Mouse (Mus musculus) heart, embryonic 12.5 days (tissue): ENCODE measurements around the gene Tpo. TPM values are rescaled to one million over a fixed set of nuclear protein-coding genes. Genes with fewer than 3 reads are reported as not detected.

ENCODE experiments used
- ATAC-seq: fragments of 200-750 bp; cut with Nextera tagmentation; 2 replicates; pipeline ENCODE4 v1.8.0; 2017; ENCODE audit warnings: moderate TSS enrichment, moderate library complexity; ENCODE audit not compliant: insufficient number of reproducible peaks, low FRiP score
- H3K27ac ChIP-seq: fragments of 300-500 bp; sonication (generic); 2 replicates; pipeline ENCODE4 v1.5.1; 2016; ENCODE audit warnings: mild to moderate bottlenecking, moderate library complexity; ENCODE audit not compliant: poor library complexity, severe bottlenecking
- H3K27me3 ChIP-seq: fragments of 300-500 bp; sonication (generic); replicated peaks from 2 replicates; pipeline ENCODE4 v1.6.1; 2016; ENCODE audit warnings: mild to moderate bottlenecking, moderate library complexity
- H3K36me3 ChIP-seq: fragments of 300-500 bp; sonication (generic); 2 replicates; pipeline ENCODE4 v1.6.1; 2016; ENCODE audit warnings: mild to moderate bottlenecking, moderate library complexity
- H3K4me1 ChIP-seq: fragments of 300-500 bp; sonication (generic); replicated peaks from 2 replicates; pipeline ENCODE4 v1.6.1; 2016; ENCODE audit warnings: mild to moderate bottlenecking
- H3K4me2 ChIP-seq: fragments of 300-500 bp; sonication (generic); 2 replicates; pipeline ENCODE4 v1.6.1; 2016; ENCODE audit warnings: mild to moderate bottlenecking, moderate library complexity
- H3K4me3 ChIP-seq: fragments of 300-500 bp; sonication (generic); 2 replicates; pipeline ENCODE4 v1.5.1; 2016; ENCODE audit warnings: mild to moderate bottlenecking
- H3K9ac ChIP-seq: fragments of 300-500 bp; sonication (generic); 2 replicates; pipeline ENCODE4 v1.6.1; 2016; ENCODE audit warnings: mild to moderate bottlenecking, moderate library complexity
- H3K9me3 ChIP-seq: fragments of 300-500 bp; sonication (generic); replicated peaks from 2 replicates; pipeline ENCODE4 v1.6.1; 2016; ENCODE audit warnings: mild to moderate bottlenecking, moderate library complexity
- WGBS: fragments of 180-500 bp; shearing (Covaris S2); methylation state at CpG from one replicate; pipeline ENCODE4 v1.1.7; 2016; 5-methylcytosine and 5-hydroxymethylcytosine counted together
- polyA plus RNA-seq: library from polyadenylated mRNA; unstranded; fragments of >200 nt; fragmentation: Nextera tagmentation; extraction: Ambion mirVana; gene quantifications from 2 replicates; pipeline ENCODE4 v1.2.1, GENCODE M21; 2016

The Tpo gene
- polyA plus RNA-seq, 1 experiment from 2014 or later, result 0.05 TPM

DNA sequence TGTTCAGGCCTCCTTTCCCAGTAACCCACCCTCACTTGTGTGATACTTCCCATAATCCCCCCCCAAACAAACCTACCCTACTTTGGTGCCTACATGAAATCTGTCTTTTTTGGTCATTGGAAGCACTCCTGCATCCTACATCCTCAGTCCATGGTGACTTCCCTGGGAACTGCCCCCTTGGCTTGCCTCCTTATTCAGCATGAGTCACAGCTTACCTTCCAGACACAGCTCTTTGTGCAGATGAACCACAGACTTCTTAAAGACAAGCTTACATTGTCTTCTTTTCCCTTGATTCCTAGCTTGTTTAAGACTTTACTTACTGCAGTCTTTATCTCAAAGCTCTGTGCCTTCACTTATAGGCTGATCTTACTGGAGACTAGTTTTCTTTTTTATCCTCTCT lies 112.0 kb downstream of the Tpo start:
- no peak for ATAC-seq
- H3K27ac ChIP-seq, result no peak overlapping the region
- H3K9ac ChIP-seq, result no peak overlapping the region

DNA sequence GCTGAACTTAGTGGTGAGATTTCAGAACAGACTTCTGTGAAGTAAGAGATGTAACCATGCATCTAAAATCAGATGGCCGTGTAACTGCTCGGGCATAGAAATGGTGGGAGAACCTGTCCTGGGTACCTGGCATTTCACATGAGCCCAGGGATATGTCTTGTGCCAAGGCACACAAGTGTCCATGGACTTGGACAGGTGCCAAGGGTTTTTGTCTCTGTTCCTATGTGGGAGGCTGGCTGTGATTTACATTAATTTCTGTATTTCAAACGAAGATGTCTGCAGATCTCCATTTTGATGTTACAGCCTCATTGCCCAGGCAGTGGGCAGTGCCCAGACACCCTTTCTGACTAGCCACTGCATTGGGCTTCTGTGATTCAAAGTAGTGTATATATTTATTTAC lies 115.3 kb downstream of the Tpo start:
- WGBS, result 86% methylated on average over 3 of the region's 3 CpGs
- Histone ChIP-seq H3K4me3 (no peak overlapping the region), H3K36me3 (peaks cover 72% of the 10 kb centered on the region)

More for the DNA sequence above, 112.0 kb downstream of the Tpo start:
- Histone ChIP-seq H3K36me3 (peaks cover 43% of the 10 kb centered on the region), H3K4me3 (no peak overlapping the region), H3K4me2 (no peak overlapping the region), H3K27me3 (no peaks in the 10 kb centered on the region), H3K9me3 (no peaks in the 10 kb centered on the region), H3K4me1 (no peaks in the 10 kb centered on the region)

DNA sequence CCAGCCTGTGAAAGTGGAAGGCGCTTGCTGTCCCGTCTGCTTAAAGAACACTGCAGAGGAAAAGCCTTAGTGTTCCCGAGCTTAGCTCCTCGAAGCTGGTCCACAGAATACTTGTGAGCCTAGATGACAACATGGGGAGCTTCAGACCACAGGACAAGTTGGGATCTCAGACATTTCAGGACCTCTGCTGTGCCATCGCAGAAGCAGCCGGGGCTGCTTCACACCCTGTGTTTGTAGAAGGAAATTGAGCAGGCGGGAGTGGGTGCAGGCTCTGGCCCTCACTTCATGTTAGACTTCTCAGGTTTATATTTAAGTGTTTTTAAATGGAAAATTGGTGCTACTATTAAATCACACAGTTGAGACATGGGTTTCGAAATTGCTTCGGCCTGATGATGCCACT lies 116.9 kb downstream of the Tpo start:
- H3K27ac ChIP-seq, result no peak overlapping the region
- H3K4me2 ChIP-seq, result no peak overlapping the region
- no peaks in the 10 kb centered on the region for H3K4me1 ChIP-seq
- H3K9me3 ChIP-seq, result no peaks in the 10 kb centered on the region
- H3K36me3 ChIP-seq, result peaks cover 84% of the 10 kb centered on the region
- H3K9ac ChIP-seq, result no peak overlapping the region
- 90% methylated on average over 9 of the region's 9 CpGs for WGBS
- ATAC-seq, result no peak
- no peaks in the 10 kb centered on the region for H3K27me3 ChIP-seq
- H3K4me3 ChIP-seq, result no peak overlapping the region

More for the DNA sequence above, 115.3 kb downstream of the Tpo start:
- no peak overlapping the region for H3K9ac ChIP-seq
- ATAC-seq, result no peak
- no peaks in the 10 kb centered on the region for H3K9me3 ChIP-seq
- H3K27ac ChIP-seq, result no peak overlapping the region
- H3K27me3 ChIP-seq, result no peaks in the 10 kb centered on the region
- no peak overlapping the region for H3K4me2 ChIP-seq
- H3K4me1 ChIP-seq, result no peaks in the 10 kb centered on the region

DNA sequence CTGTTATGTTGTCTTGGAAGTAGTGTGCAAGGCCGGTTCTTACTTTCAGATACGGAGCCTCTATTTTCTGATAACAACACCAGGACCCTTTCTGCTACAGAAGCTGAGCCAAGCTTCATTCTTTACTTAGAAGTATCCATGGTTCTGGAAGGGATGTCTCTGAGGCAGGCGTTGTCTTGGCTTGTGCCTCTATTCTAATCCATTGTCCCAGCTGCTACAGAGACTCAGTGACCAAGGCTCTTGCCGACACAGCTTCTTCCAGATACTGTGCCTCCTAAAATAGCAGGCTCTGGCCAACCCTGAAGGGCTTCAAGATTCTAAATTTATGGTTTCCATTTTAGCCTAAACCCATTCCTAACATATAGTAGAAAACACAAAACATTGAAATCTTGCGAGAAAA lies 123.7 kb downstream of the Tpo start:
- Histone ChIP-seq H3K27ac (no peak overlapping the region), H3K9ac (no peak overlapping the region), H3K36me3 (peaks cover 83% of the 10 kb centered on the region), H3K4me3 (no peak overlapping the region), H3K4me1 (no peaks in the 10 kb centered on the region), H3K27me3 (no peaks in the 10 kb centered on the region), H3K4me2 (no peak overlapping the region), H3K9me3 (no peaks in the 10 kb centered on the region)
- 68% methylated on average over 5 of the region's 5 CpGs for WGBS
- ATAC-seq, result no peak

DNA sequence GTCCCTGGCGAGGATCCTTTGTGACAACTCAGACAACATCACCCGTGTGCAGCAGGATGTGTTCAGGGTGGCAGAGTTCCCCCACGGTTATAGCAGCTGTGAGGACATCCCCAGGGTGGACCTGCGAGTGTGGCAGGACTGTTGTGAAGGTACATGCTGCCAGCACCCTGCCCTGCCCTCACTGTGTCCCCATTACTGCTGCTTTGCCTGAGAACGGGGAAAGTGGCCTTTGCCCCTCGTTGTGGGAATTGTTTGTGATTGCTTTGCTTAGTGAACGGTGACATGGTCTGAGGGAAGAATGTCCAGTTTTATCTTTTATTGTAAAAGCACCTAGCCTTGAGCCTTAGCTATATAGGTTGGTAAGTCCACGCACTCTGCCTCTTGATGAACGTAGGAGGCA lies 125.8 kb downstream of the Tpo start:
- whole genome bisulfite sequencing, result 82% methylated on average over 9 of the region's 9 CpGs
- no peaks in the 10 kb centered on the region for H3K9me3 ChIP-seq
- no peak overlapping the region for H3K27ac ChIP-seq
- no peak overlapping the region for H3K9ac ChIP-seq
- H3K36me3 ChIP-seq, result peaks cover 83% of the 10 kb centered on the region
- H3K4me2 ChIP-seq, result no peak overlapping the region
- no peak overlapping the region for H3K4me3 ChIP-seq
- no peaks in the 10 kb centered on the region for H3K4me1 ChIP-seq
- H3K27me3 ChIP-seq, result no peaks in the 10 kb centered on the region
- no peak for ATAC-seq

Other genes starting within 250 kb of the Tpo start
- 125 and 131 TPM in 2 replicates for gene Pxdn, start 195.0 kb downstream of the Tpo start, polyA plus RNA-seq
- gene Sntg2, start 240.8 kb upstream of the Tpo start, polyA plus RNA-seq, result 6.2 and 6.5 TPM in 2 replicates